Mouse (Mus musculus): Measurements from ENCODE around the gene Camkk1. TPM values are rescaled to one million over a fixed set of nuclear protein-coding genes. Genes with fewer than 3 reads are reported as not detected.

Camkk1 gene
- 0.76 and 0.86 TPM in 2 replicates for polyA plus RNA-seq (2015; fragmentation: Nextera tagmentation; extraction: Ambion mirVana)

DNA sequence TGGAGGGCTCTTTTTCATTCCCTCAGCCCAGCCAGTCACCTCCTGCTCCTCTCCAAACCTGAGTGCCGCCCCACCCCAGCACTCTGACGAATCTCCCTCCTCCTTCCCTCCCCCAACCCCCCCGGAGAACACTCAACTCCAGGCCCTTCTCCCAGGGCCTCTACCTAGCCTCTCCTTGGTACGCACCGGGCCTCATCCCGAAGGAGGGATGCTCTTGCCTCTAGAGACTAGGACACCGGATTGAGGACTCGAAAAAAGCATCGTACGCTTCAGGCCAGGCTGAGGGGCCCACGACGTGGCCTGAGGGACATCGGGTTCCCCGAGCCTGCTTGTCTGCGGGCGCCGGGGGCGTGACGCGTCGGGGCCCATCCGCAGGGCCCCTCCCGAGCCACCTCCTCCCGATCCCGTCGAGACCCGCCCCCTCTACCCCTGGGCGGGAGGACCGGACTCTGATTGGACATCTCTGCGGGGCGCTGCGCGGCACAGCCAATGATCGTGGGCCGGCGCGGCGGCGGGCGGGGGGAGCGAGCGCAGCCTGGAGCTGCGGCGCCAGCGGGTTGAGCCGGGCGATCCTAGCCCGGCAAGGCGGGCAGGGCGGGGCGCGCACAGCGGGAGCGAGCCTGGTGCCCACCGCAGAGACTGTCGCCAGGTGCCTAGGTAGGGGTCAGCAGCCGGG, at the start of gene Camkk1:
TSS of gene Camkk1 (plus strand) at position 538 of the 676 bp plus-strand sequence.
- no peaks in the 10 kb centered on the region for H3K9me3 ChIP-seq (replicated peaks; ENCODE audit: control insufficient read depth, low read length)
- ATAC-seq (ENCODE audit: low read depth), result peak; percentile 98
- peak within 1 kb of the TSS; percentile 88 for H3K4me2 ChIP-seq (ENCODE audit: low read depth, low read length)
- H3K4me3 ChIP-seq (ENCODE audit: low read depth, low read length), result peak within 1 kb of the TSS; percentile 63
- peaks cover 11% of the 10 kb centered on the region for H3K4me1 ChIP-seq (ENCODE audit: control insufficient read depth, low read depth, low read length)
- no peaks in the 10 kb centered on the region for H3K36me3 ChIP-seq (ENCODE audit: control insufficient read depth, insufficient read depth)
- H3K27me3 ChIP-seq (ENCODE audit: control insufficient read depth, insufficient read depth, low read depth, low read length), result peaks cover 35% of the 10 kb centered on the region
- H3K27ac ChIP-seq (ENCODE audit: low read length), result no peak within 1 kb of the TSS
- H3K9ac ChIP-seq (ENCODE audit: low read depth, low read length), result peak within 1 kb of the TSS; percentile 34; the same call in 1 of the 2 replicates
- 1% methylated on average over 57 of the region's 57 CpGs for WGBS (ENCODE audit: insufficient replicate concordance)

DNA sequence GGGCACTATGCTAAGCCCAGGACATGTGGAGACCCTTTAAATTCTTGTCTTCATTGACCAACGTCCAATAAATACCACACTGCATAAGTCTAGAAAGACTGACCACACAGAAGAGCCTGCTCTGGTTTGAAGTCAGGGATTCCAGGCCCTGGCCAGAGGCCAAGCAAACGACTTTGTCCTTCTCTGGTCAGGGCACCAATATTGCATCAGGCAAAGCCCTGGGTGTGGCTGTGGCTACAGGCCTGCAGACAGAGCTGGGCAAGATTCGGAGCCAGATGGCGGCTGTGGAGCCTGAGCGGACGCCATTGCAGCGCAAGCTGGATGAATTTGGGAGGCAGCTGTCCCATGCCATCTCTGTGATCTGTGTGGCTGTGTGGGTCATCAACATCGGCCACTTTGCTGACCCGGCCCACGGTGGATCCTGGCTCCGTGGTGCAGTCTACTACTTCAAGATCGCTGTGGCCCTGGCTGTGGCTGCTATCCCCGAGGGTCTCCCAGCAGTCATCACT, 43.8 kb upstream of the Camkk1 start:
- Histone ChIP-seq H3K36me3 (ENCODE audit: control insufficient read depth, insufficient read depth) (no peaks in the 10 kb centered on the region), H3K4me1 (ENCODE audit: control insufficient read depth, low read depth, low read length) (no peaks in the 10 kb centered on the region), H3K4me3 (ENCODE audit: low read depth, low read length) (no peak overlapping the region), H3K9me3 (replicated peaks; ENCODE audit: control insufficient read depth, low read length) (no peaks in the 10 kb centered on the region), H3K4me2 (ENCODE audit: low read depth, low read length) (no peak overlapping the region), H3K27me3 (ENCODE audit: control insufficient read depth, insufficient read depth, low read depth, low read length) (no peaks in the 10 kb centered on the region), H3K9ac (ENCODE audit: low read depth, low read length) (no peak overlapping the region), H3K27ac (ENCODE audit: low read length) (no peak overlapping the region)
- 69% methylated on average over 13 of the region's 13 CpGs for WGBS (ENCODE audit: insufficient replicate concordance)
- no peak for ATAC-seq (ENCODE audit: low read depth)

DNA sequence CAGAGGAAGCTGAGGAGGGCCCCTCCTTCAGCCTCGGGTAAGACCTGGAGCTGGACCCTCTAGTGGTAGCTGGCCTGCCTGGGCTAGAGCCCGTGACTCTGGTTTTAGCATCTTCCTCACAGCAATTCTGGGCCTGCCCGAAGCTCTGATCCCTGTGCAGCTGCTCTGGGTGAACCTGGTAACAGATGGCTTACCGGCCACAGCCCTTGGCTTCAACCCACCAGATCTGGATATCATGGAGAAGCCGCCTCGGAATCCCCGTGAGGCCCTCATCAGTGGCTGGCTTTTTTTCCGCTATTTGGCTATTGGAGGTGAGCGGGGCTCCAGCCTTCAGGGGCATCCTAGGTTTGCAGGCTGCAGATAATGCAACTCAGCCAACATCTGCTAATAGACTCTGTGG, 36.3 kb upstream of the Camkk1 start:
- H3K4me2 ChIP-seq (ENCODE audit: low read depth, low read length), result no peak overlapping the region
- H3K4me1 ChIP-seq (ENCODE audit: control insufficient read depth, low read depth, low read length), result no peaks in the 10 kb centered on the region; the same call in 1 of the 2 replicates
- H3K4me3 ChIP-seq (ENCODE audit: low read depth, low read length), result no peak overlapping the region
- no peaks in the 10 kb centered on the region for H3K9me3 ChIP-seq (replicated peaks; ENCODE audit: control insufficient read depth, low read length)
- ATAC-seq (ENCODE audit: low read depth), result no peak
- 69% methylated on average over 9 of the region's 9 CpGs for WGBS (ENCODE audit: insufficient replicate concordance)
- no peaks in the 10 kb centered on the region for H3K36me3 ChIP-seq (ENCODE audit: control insufficient read depth, insufficient read depth)
- no peaks in the 10 kb centered on the region for H3K27me3 ChIP-seq (ENCODE audit: control insufficient read depth, insufficient read depth, low read depth, low read length)
- H3K9ac ChIP-seq (ENCODE audit: low read depth, low read length), result no peak overlapping the region
- H3K27ac ChIP-seq (ENCODE audit: low read length), result no peak overlapping the region

DNA sequence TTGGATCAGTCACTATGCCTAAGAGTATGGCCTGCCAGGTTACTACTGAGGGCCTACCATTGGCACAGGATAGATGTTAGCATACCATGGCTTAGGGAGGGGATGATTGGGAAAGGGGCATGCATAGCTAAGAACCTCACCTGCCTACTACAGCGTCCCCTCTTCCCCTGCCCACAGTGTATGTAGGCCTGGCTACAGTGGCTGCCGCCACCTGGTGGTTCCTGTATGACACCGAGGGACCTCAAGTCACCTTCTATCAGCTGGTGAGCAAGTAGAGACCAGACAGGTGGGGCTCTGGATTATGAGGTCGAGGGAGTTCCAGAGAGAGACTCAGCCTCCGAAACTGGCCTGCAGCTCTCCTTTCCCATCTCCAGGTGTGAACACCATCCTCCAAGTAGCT, 35.5 kb upstream of the Camkk1 start:
- no peaks in the 10 kb centered on the region for H3K36me3 ChIP-seq (ENCODE audit: control insufficient read depth, insufficient read depth)
- no peak overlapping the region for H3K27ac ChIP-seq (ENCODE audit: low read length)
- no peak overlapping the region for H3K4me3 ChIP-seq (ENCODE audit: low read depth, low read length)
- no peaks in the 10 kb centered on the region for H3K27me3 ChIP-seq (ENCODE audit: control insufficient read depth, insufficient read depth, low read depth, low read length)
- H3K9ac ChIP-seq (ENCODE audit: low read depth, low read length), result no peak overlapping the region
- no peak overlapping the region for H3K4me2 ChIP-seq (ENCODE audit: low read depth, low read length)
- no peaks in the 10 kb centered on the region for H3K9me3 ChIP-seq (replicated peaks; ENCODE audit: control insufficient read depth, low read length)
- no peaks in the 10 kb centered on the region; the same call in 1 of the 2 replicates for H3K4me1 ChIP-seq (ENCODE audit: control insufficient read depth, low read depth, low read length)
- 41% methylated on average over 5 of the region's 5 CpGs for WGBS (ENCODE audit: insufficient replicate concordance)
- ATAC-seq (ENCODE audit: low read depth), result no peak

DNA sequence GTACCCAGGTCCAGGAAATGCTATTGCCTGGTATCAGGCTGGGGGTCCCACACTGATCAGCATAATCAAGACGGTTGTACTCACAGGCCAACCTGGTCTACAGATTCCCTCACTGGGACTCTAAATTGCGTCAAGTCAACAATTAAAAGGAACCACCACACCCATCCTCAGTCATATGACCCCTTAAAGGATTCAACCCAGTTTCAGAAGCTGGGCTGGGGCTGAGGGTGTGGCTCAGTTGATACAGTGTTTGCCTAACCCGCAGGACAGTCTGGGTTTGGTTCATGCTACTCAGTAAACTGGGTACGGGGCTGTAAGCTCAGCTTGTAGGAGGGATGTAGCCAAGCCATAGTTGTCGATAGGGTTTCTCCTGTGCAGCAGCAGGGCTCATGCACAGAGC, 32.1 kb upstream of the Camkk1 start:
- Histone ChIP-seq H3K4me2 (ENCODE audit: low read depth, low read length) (no peak overlapping the region), H3K36me3 (ENCODE audit: control insufficient read depth, insufficient read depth) (no peaks in the 10 kb centered on the region), H3K27me3 (ENCODE audit: control insufficient read depth, insufficient read depth, low read depth, low read length) (no peaks in the 10 kb centered on the region), H3K9ac (ENCODE audit: low read depth, low read length) (no peak overlapping the region), H3K4me3 (ENCODE audit: low read depth, low read length) (no peak overlapping the region), H3K9me3 (replicated peaks; ENCODE audit: control insufficient read depth, low read length) (no peaks in the 10 kb centered on the region), H3K27ac (ENCODE audit: low read length) (no peak overlapping the region), H3K4me1 (ENCODE audit: control insufficient read depth, low read depth, low read length) (no peaks in the 10 kb centered on the region; the same call in 1 of the 2 replicates)
- 41% methylated on average over 5 of the region's 5 CpGs for WGBS (ENCODE audit: insufficient replicate concordance)
- no peak for ATAC-seq (ENCODE audit: low read depth)

DNA sequence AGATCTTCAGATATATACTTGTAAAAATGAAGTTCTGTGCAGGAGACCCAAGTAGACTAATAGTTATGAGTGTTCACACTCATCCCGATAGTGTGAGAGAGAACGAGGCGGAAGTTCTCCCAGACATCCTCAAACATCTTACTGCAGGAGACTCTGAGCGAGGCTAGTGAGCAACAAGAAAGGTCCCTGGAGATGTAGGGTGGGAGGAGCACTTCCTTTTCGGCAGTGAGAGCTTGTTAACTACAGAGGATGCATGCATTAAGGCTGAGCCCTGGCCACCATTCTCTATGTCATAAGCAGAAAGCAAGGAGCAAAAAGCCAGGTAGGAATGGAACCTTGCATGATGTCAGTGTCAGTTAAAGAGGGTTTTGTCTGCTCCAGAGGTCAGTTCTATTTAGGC, 31.6 kb upstream of the Camkk1 start:
- 43% methylated on average over 5 of the region's 5 CpGs for WGBS (ENCODE audit: insufficient replicate concordance)
- Histone ChIP-seq H3K36me3 (ENCODE audit: control insufficient read depth, insufficient read depth) (no peaks in the 10 kb centered on the region), H3K27ac (ENCODE audit: low read length) (no peak overlapping the region), H3K9me3 (replicated peaks; ENCODE audit: control insufficient read depth, low read length) (no peaks in the 10 kb centered on the region), H3K4me3 (ENCODE audit: low read depth, low read length) (no peak overlapping the region), H3K27me3 (ENCODE audit: control insufficient read depth, insufficient read depth, low read depth, low read length) (no peaks in the 10 kb centered on the region), H3K4me2 (ENCODE audit: low read depth, low read length) (no peak overlapping the region), H3K4me1 (ENCODE audit: control insufficient read depth, low read depth, low read length) (no peaks in the 10 kb centered on the region; the same call in 1 of the 2 replicates), H3K9ac (ENCODE audit: low read depth, low read length) (no peak overlapping the region)
- ATAC-seq (ENCODE audit: low read depth), result no peak

DNA sequence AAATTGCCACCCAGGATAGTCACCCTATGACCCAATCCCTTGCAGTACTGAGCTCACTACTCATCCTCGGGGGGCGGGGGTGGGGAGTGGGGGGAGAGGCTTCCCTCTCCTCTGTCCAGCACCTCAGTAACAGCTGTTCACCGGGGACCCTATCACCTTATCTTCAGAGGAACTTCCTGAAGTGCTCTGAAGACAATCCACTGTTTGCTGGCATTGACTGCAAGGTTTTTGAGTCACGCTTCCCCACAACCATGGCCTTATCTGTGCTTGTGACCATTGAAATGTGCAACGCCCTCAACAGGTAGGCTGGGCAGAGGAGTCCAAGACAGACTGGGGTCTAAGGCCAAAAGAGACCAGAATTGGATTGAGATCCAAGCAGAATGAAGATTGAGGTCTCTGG, 31.0 kb upstream of the Camkk1 start:
- Histone ChIP-seq H3K4me2 (ENCODE audit: low read depth, low read length) (no peak overlapping the region), H3K9ac (ENCODE audit: low read depth, low read length) (no peak overlapping the region), H3K36me3 (ENCODE audit: control insufficient read depth, insufficient read depth) (no peaks in the 10 kb centered on the region), H3K9me3 (replicated peaks; ENCODE audit: control insufficient read depth, low read length) (no peaks in the 10 kb centered on the region), H3K4me3 (ENCODE audit: low read depth, low read length) (no peak overlapping the region), H3K4me1 (ENCODE audit: control insufficient read depth, low read depth, low read length) (no peaks in the 10 kb centered on the region; the same call in 1 of the 2 replicates), H3K27me3 (ENCODE audit: control insufficient read depth, insufficient read depth, low read depth, low read length) (no peaks in the 10 kb centered on the region), H3K27ac (ENCODE audit: low read length) (no peak overlapping the region)
- WGBS (ENCODE audit: insufficient replicate concordance), result 12% methylated on average over 5 of the region's 5 CpGs
- no peak for ATAC-seq (ENCODE audit: low read depth)

DNA sequence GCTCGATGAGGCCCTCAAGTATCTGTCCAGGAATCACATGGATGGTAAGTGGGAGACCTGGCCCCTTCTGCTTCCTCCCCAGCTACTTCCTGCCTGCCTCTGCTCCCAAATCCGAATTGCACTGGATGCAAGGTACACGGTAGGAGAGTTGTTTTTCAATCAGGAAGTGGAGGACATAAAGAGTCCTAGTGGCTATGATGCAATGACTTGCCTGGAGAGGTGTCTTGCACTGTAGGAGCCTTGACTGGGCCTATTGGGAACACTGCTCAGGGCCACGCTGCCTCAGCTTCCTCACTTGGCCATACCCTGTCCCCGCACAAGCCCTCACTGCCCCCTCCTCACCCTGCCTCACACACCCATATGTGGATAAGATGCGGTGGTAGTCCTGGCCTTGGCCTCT, 29.8 kb upstream of the Camkk1 start:
- H3K4me1 ChIP-seq (ENCODE audit: control insufficient read depth, low read depth, low read length), result no peaks in the 10 kb centered on the region; the same call in 1 of the 2 replicates
- H3K4me3 ChIP-seq (ENCODE audit: low read depth, low read length), result no peak overlapping the region
- no peak overlapping the region for H3K27ac ChIP-seq (ENCODE audit: low read length)
- no peaks in the 10 kb centered on the region for H3K27me3 ChIP-seq (ENCODE audit: control insufficient read depth, insufficient read depth, low read depth, low read length)
- ATAC-seq (ENCODE audit: low read depth), result no peak
- no peaks in the 10 kb centered on the region for H3K9me3 ChIP-seq (replicated peaks; ENCODE audit: control insufficient read depth, low read length)
- no peaks in the 10 kb centered on the region for H3K36me3 ChIP-seq (ENCODE audit: control insufficient read depth, insufficient read depth)
- no peak overlapping the region for H3K4me2 ChIP-seq (ENCODE audit: low read depth, low read length)
- no peak overlapping the region for H3K9ac ChIP-seq (ENCODE audit: low read depth, low read length)
- WGBS (ENCODE audit: insufficient replicate concordance), result 54% methylated on average over 6 of the region's 6 CpGs

DNA sequence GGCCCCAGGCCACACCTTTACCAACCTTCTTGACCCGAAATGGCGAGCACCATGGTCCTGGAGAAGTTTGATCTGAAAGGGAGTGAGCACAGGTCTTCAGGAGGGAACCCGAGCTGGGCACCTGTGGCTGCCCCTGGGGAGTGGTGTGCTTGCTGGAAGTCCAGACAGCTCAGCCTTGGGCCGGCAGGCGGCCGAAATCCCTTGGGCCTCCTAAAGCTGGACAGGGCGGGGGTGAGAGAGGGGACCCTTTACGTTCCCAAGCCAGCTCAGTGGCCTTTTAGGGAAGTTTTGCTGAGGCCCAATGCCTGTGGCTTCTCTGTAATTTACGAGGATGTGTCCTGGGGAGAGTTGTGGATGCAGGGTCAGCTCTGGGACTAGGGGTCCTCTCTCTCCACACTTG, 28.1 kb upstream of the Camkk1 start:
- no peak overlapping the region for H3K4me2 ChIP-seq (ENCODE audit: low read depth, low read length)
- no peaks in the 10 kb centered on the region for H3K9me3 ChIP-seq (replicated peaks; ENCODE audit: control insufficient read depth, low read length)
- no peak for ATAC-seq (ENCODE audit: low read depth)
- WGBS (ENCODE audit: insufficient replicate concordance), result 59% methylated on average over 9 of the region's 9 CpGs
- no peaks in the 10 kb centered on the region for H3K36me3 ChIP-seq (ENCODE audit: control insufficient read depth, insufficient read depth)
- no peaks in the 10 kb centered on the region; the same call in 1 of the 2 replicates for H3K4me1 ChIP-seq (ENCODE audit: control insufficient read depth, low read depth, low read length)
- H3K27me3 ChIP-seq (ENCODE audit: control insufficient read depth, insufficient read depth, low read depth, low read length), result no peaks in the 10 kb centered on the region
- H3K9ac ChIP-seq (ENCODE audit: low read depth, low read length), result no peak overlapping the region
- no peak overlapping the region for H3K27ac ChIP-seq (ENCODE audit: low read length)
- no peak overlapping the region for H3K4me3 ChIP-seq (ENCODE audit: low read depth, low read length)
